Mouse (Mus musculus): ENCODE results near the gene Pard3.

Gene Pard3

DNA sequence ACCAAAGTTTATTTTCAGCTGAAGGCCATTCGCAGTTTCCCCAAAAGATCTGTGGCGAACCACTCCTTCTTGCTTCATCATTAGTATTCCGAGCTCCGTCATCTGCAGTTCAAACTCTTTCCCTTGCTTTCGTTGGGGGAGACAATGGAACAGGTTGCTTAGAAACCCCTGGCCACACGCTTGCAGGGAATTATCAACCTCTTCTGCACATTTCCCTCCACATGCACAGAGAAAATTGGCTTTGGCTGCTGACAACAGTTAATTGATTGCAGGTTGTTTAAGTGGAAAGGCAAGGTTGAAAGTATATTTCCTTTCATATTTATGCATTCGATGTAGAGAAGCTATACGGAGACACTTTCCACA, 166.5 kb downstream of the Pard3 start:
- no peak for DNase-seq (ENCODE audit: low spot score)

DNA sequence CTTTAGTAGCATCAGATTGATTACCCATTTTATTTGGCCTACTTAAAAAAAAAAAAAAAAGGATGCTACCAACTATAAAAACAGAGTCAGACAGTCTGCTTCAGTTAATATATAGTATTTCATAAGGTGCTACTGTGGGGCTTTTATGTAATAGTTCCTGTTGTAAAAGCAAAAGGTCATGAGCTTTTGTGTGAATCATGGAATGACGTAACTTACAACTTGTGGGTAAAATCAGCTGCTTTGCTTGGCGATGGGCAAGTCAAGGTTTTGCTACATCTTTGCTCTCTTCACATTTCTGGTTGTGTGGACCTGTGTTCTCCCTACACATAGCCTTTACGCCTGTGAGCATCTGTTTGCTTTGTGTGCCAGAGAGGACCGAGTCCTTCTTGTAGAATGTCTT, 179.7 kb downstream of the Pard3 start:
- DNase-seq (ENCODE audit: low spot score): no peak

DNA sequence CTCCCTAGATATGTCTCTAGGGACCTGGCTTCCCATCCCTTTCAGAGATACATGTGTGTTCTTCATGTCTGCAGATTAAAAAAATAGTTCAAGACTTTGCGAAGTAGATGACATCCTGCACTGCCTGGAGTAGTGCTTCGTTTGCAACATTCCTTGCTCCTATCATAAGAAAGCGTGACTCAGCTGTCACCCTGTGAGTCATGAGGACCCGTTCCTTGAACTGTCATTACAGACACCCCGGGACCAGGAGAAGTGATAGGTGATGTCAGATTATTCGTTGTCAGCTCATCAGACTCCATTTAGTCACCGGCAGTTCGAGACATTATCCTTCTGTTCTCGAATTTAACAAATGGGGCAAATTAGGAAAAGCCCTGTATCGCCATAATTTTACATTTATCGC, 180.1 kb downstream of the Pard3 start:
- no peak for DNase-seq (ENCODE audit: low spot score)

DNA sequence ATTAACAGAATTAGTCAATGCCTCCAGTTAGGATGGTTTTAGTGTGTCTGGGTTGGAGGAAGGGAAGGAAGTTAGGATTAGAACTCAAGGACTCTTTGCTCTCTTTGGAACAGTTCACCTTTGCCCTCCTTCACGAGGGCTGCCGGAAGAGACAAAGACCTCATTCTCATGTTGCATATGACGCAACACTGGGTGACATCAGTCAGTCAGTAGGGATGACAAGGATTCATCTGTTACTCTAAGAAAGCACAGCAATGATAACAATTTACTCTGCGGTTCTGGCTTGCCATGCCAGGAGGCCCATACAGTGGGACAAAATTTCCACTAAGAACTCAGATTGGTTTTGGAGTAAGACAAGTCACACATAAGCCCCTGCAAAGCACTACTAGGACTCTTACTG, 187.1 kb downstream of the Pard3 start:
- DNase-seq (ENCODE audit: low spot score): no peak

DNA sequence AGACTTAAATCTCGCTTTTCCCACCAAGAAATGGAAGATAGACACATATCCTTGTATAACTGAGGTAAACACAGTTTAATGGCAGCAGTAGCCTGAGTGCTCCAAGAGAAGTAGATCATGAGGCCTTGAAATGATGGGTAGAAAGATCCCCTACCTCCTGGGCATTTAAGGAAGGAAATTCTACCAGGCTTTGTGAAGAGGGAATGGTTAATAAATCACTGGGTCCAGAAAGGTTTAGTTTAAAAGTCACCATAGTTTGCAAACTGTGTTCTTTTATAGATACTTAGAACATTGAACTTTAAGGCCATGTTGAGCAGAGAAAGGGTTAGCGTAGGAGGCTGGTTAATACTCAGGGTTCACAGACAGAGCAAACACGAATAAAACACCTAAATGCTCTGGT, 187.8 kb downstream of the Pard3 start:
- no peak for DNase-seq (ENCODE audit: low spot score)

DNA sequence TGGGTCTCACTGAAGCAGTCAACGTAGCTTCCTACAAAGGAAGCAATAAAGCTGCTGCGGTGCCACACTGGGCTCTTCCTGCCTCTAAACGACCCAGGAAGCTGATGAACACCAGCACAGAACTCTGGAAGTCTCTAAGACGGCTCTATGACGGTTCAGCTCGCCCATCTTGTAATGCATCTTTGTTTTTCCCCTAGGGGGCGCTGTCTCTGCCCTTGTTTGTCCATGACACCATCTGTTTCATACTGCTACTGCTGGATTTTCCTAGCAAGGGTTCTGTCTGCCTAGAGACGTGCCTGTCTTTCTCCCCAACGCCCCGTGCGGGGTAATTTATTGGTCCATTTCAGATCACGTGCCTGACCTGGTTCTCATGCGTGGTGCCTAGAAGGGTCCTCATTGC, 188.3 kb downstream of the Pard3 start:
- DNase-seq (ENCODE audit: low spot score): no peak

DNA sequence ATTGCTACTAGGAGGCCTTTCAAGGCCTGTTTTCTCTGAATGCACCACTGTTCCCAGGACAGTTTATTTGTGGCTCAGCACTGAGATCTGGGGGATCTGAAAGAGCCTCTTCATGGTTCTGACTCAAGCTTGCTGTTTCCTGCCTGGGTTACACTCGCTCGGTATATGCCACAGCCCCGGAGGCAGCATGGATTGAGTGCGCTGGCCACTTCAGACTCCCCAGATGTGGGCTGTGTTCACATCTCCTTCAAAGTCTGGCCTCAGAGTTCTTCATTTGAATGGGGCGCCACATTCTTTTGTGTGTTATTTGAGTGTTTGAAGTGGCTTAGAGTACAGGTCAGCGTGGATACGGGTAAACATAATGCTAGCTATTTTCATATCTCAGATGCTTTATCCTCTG, 190.9 kb downstream of the Pard3 start:
- no peak for DNase-seq (ENCODE audit: low spot score)

DNA sequence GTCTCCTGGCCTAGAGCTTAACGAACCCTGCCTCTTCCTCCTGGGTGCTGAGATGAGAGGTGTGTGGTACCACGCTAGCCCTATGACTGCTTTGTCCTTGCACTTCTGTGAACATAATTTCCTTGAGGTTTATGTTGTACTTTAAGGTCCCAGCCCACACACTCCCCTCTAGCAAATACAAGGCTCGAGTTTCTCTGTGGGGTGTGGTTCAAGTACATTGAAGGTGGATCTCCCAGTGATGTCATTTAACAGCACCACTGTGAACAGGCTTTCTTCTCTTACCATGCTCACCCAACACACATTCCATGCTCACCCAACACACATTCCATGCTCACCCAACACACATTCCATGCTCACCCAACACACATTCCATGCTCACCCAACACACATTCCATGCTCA, 193.4 kb downstream of the Pard3 start:
- DNase-seq (ENCODE audit: low spot score): no peak

DNA sequence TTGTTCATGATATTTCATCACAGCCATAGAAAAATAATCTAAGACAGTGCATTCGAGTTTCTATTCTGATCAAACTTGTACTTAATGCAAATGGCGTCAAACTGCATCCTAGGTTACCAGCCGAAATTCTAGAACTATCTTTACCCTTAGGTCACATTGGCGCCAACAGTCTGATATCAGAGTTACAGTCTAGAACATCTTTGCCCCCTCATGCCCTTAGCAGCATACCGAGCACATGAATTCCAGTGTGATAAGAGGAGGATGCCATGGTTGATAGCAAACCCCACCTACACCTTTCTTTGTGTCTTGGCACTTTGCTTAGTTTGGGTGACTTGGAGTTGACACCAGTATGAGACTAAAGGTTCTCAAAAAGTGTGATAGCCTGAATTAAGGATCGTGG, 197.4 kb downstream of the Pard3 start:
- no peak for DNase-seq (ENCODE audit: low spot score)

DNA sequence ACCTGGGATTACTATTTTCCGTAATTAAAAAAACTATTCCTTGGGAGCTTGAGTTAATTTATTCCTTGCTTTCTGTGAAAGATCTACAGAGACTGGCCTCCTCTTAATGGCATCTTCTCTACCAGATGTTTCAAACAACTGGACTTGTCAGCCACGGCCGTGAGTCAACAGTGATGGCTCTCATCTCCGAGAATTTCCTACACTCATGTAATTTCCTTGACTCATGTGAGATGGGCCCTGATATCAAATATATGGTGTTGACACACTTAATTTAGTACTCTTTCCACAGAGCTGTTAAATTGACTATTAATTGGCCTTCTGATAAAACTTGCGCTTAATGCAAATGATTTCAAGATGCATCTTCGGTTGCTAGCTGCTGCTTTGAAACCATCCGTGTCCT, 198.3 kb downstream of the Pard3 start:
- no peak for DNase-seq (ENCODE audit: low spot score)

DNA sequence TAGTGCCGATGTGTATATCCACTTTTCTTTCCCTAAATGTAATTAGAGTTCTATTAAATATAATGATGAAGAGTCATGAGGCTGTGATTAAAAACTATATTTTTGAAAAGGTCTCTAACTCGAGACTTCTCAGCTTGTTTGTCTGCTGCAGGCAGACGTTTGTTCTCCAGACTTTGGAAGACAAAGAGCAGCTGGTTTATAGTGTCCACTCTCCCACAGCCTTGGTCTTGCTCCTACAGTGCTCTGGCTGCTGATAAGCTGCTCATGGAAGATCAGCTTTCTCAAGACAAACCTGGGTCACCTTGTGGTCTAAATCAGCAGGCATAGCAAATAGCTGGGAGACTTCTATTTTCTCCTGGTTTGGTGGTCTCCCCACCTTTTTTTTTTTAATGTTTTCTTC, 198.7 kb downstream of the Pard3 start:
- no peak for DNase-seq (ENCODE audit: low spot score)

DNA sequence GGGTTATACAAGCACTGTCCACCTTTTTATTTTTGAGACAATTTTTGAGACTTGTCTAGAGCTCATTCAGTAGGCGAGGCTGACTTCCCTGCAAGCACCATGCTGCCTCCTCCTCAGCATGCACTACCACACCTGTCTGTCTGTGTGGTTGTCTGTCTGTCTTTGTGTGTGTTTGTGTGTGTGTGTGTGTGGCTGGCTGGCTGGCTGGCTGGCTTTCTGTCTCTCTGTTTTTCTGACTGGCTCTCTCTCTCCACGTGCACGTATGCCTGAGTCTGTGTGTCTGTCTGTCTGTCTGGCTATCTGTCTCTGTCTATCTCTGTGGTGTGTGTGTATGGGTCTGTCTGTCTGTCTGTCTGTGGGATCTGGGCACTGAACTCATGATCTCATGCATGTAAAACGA, 199.2 kb downstream of the Pard3 start:
- no peak for DNase-seq (ENCODE audit: low spot score)

DNA sequence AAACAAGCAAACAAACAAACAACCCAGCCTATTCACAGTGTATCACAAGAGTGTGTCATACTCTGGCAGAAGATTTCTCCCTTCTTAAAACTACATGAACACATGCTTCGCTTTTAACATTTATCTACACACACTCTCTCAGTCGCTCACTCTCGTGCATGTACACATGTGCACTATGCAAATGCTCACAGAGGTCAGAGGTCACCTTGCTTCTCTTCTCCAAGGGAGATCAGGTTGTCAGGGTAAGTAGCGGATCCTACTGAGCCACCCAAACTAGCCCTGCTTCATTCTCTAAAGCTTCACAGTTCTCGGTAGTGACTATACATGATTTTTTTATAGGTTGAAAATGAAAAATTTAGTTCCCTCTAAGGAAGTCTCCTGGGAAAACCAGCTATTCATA, 199.8 kb downstream of the Pard3 start:
- DNase-seq (ENCODE audit: low spot score): no peak

DNA sequence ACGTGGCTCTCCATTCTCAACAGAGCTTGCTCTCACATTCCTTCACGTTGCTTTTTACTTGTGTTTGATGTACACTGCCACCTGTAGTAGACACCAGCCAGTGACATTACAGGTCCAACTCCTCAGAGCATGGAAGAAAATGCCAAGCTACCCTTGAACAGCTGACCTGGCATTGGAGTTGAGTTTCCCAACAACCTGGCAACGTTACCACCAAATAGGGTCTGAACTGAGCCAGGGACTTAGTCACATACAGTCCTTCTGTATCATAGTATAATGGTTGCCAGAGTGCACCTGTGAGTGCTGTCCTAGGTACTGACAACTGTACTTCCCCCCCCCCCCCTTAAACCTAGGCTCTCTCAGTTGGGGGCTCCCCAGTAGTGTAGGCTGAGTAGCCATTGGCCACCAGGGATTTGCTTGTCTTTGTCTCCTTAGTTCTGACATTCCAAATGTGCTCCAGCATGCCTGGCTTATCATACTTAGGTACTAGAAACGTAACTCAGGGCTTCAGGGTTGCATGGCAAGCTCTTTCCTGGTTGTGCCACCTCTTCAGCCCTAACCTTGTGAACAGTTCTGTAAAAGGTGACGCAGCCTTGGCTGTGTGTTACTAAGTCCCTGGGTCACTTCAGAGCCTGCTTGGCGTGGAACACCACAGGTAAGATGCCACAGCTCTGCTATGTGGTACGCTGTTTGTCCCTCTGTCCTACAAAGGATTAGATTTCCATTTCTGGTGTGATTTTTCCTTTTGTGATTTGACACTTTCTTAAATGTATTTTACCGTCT, 201.2 kb downstream of the Pard3 start:
- no peak for DNase-seq (ENCODE audit: low spot score)

DNA sequence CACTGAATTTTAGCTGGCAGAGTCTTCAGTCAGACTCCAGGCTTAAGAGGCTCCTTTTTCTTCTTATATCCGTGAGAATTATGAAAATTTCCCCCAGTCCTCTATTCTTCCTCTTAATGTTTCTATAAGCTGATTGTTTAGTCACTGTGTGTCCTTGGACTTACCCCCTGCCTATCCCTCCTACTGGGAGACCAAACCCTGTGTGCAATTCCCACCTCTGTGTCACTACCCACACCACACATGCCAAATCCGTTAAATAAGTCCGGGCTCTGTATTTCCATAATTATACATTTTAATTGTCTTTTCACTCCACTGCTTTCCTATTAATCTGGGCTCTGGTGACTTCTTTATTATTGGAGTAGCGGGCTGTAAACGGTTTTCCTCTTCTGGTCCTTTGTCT, 203.1 kb downstream of the Pard3 start:
- no peak for DNase-seq (ENCODE audit: low spot score)

DNA sequence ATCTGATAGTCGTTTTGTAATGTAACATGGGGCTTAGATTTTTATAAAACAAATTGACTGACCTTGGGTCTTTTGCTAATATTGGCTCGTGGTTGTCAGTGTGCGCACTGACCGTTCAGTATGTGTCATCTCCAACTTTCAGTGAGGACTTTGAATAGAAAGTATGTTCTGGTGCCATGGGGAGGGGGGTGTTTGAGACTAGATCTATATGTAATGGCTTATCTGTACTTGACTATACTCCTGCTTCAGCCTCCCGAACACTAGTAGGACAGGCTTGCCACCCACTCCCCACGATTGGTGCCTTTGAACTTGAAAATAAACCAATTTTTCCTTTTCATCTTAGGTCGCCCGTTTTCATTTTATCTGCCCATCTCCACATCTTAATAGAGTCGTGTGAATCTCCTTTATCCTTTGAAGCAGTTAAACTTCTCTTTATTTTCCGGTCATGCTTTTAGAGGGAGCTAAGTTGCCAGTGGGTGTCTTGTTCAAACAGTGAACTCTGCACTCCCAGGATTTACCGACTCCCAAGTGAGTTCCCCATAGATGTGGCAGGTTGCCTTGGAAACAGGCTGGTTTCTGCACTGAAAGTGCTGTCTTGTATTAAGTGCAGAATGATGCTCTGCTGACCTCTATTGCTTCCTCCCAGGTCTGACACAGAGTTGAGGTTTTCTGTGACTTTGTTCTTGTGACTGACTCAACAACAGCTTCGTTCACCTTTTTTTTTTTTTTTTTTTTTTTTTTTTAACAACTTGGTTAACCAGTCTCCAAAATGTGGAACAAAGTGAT, 204.7 kb downstream of the Pard3 start:
- DNase-seq (ENCODE audit: low spot score): no peak

DNA sequence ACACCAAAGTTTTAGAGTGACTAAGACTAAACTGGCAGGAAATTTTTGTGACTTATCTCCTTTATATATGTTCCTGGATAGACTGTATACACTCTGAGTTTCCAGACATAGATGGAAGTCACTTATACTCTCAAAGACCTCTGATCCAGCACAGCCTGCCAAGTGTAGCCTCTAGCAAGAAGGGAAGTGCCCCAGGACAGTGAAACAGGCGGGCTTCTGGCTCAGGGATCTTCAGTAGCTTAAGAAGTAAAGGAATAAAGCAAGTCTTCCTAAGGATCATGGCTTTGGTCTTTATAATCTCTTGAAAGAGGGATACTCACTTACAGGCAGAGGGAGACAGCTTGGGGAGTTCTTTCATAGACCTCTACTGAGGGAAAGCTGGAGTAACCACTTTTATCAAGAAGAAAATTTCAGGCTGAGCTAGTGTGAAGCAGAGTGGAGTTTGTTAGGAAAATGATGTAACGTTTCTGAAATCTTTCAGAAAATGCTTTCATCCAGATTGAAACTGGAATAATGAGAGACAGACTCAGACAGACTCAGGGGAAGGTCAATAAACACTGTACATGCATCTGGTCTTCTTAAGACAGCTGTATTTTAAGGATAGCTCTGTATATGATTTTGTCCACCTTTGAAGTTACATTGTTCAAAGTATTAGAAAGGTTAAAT, 205.5 kb downstream of the Pard3 start:
- no peak for DNase-seq (ENCODE audit: low spot score)

DNA sequence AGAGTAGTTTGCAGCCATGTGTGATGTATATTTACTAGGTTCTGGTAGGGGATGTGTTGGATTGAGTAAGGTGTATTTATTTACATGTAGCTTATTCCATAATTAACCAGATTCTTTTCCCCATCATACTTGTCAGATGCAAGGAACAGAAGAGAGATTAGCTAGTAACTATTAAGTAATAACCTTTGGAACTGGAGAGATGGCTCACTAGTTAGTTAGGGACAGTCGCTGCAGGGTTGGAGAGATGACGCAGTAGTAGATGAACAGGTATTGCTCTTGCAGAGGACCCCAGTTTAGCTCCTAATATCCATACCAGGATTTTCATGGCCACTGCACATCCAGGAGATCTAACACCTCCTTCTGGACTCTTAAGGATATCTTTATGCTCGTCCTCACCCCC, 207.5 kb downstream of the Pard3 start:
- no peak for DNase-seq (ENCODE audit: low spot score)

DNA sequence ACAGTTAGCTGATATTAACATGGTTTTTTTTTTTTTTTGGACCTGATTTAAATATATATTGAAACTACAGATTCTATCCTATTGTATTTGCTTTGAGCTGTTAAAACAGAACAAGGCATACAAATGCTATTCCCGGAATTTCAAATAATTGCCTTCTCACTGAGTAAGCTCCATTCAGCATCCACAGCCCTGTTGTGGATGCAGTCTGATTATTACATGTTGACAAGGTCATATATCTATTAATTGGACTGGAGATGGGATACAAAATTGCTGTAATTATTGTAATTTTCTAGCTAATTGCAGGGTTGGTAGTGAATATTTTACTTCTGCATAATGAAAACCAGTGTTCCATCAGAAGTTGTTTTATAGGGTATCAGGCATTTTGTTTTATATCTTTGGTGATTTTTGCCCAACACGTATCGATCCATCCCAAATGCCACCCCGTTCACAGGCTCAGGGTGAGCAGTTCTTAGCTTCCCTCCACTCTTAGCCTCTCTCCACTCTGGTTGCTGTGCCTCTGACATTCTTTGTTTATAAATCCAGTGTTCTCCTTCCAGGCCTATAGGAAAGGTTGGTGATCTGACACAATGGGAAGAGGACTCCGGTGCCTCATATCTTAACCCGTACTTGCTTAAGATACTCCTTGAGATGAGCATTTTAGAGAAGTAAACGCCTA, 216.7 kb downstream of the Pard3 start:
- no peak for DNase-seq (ENCODE audit: low spot score)

DNA sequence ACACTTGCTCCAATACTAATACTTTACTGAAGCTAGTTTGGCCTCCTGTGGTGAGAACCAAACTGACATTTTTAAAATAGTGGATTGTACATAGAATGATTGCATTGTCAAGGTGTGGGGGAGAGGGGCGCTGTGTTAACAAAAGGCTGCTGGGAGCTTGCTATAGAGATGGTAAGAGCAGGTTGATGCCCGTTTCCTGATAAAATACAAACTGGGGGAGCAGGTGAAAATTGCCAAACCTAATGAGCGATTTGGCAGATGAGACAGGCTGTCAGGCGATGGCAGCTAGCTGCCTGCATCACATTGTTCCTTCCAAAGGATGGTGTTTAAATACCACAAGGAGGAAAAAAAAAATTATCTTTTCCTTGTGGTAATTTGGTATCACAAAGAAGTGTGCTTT, 217.3 kb downstream of the Pard3 start:
- DNase-seq (ENCODE audit: low spot score): no peak

DNA sequence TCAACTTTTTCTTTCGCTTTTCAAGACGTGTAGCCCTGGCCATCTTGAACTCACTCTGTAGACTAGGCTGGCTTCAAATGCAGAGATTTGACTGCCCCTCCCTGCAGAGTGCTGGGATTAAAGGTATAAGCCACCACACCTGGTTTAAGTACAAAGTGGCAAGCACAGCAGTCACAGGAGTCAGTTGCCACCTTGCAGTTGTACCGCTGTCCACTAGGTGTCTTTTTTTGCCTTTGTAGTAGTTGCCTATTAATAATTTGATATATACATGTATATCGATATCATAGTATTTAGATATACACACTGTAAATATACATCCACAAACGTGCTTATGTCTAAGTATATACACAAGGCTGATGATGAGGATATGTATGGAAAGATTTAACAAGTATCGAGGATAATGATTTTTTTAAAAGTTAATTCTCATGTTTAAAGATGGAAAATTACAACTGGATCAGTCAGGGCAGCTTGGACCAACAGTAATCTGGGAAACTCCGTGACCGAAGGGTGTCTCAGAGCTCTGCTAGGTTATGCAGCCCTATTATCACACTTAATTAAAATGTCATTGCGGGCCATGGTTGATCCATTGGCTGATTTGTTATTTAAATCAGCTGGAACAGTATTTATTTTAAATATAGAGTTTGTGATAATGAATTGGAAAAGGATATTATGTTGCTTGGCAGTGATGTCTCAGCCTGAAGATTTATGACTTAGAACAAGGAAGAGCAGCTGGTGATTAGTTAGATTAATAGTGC, 220.9 kb downstream of the Pard3 start:
- DNase-seq (ENCODE audit: low spot score): no peak

DNA sequence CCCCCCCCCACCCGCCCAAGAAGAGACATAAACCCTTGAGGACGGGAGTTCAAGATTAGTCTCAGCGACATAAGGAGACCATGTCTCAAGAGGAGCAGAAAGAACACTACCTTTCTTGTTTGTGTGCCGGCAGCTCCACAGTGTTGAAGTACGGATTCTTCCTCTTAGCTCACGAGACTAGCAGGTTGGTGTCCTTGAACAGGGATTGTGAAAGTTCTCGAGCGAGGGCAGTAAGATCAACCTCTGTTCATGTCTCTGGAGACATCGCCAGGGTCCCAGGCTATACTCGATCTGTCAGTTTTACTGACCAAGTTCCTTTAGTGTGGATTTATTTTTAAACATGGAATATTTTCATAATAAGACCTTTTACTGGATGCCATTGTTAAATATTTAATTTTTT, 224.1 kb downstream of the Pard3 start:
- no peak for DNase-seq (ENCODE audit: low spot score)

All from urinary bladder, postnatal 10 days (tissue).